Mouse (Mus musculus) small intestine, adult 2 months (tissue): ENCODE results near the gene Cln6.

Source experiments
- CTCF ChIP-seq: fragments of 200-500 bp; IDR thresholded peaks from 2 replicates; pipeline ENCODE4 v1.5.1; 2012; ENCODE audit warnings: low read depth, mild to moderate bottlenecking, control low read depth, inconsistent platforms, low read length, moderate library complexity, mixed read lengths; ENCODE audit not compliant: insufficient replicate concordance, insufficient read length; ENCODE audit errors: extremely low read depth
- POLR2A ChIP-seq: fragments of 200-500 bp; IDR thresholded peaks from 2 replicates; pipeline ENCODE4 v1.6.1; 2012; ENCODE audit warnings: low read depth, mild to moderate bottlenecking, control low read depth, inconsistent platforms, low read length, moderate library complexity

DNA sequence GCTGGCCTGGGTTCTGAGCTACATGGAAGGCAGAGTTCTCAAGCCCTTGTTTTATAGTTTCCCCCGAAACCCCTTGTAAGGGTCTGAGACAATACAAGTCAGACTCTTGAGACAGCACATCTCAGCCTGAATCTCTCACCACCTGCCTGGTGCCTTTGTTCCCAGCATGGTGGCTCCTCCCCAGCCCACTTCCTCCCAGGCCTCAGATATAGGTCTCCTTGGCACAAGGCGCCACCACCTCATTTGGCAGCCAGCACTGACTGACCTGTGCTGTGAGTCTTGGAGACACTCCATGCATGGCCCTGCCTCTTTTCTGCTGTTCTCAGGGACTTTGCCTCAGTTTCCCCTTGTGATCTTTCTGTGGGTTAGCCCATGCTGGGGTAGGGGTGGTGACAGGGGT lies 13.0 kb downstream of the Cln6 start:
- TF ChIP-seq CTCF (no peak), POLR2A (no peak)
